Mouse (Mus musculus) hindbrain, embryonic 14.5 days (tissue): ENCODE results near the gene Itgb8. TPM values are rescaled to one million over a fixed set of nuclear protein-coding genes. Genes with fewer than 3 reads are reported as not detected.

Experiments used
- ATAC-seq: fragments of 200-750 bp; cut with Nextera tagmentation; 2 replicates; pipeline ENCODE4 v1.8.0; 2017; ENCODE audit warnings: moderate number of reproducible peaks, mild to moderate bottlenecking, moderate TSS enrichment, moderate library complexity; ENCODE audit not compliant: low FRiP score
- DNase-seq: peaks from one replicate; pipeline ENCODE4 v3.0.0-alpha.2; 2015; ENCODE audit warnings: low spot score
- H3K27ac ChIP-seq: fragments of 300-500 bp; sonication (generic); 2 replicates; pipeline ENCODE4 v1.5.1; 2014; ENCODE audit warnings: mild to moderate bottlenecking, moderate library complexity
- H3K27me3 ChIP-seq: fragments of 300-500 bp; sonication (generic); 2 replicates; pipeline ENCODE4 v1.6.1; 2014; ENCODE audit warnings: mild to moderate bottlenecking, low read length, mixed read lengths; ENCODE audit not compliant: control insufficient read depth, insufficient read depth
- H3K36me3 ChIP-seq: fragments of 300-500 bp; sonication (generic); replicated peaks from 2 replicates; pipeline ENCODE4 v1.6.1; 2014; ENCODE audit not compliant: control insufficient read depth, insufficient read depth
- H3K4me1 ChIP-seq: fragments of 300-500 bp; sonication (generic); replicated peaks from 2 replicates; pipeline ENCODE4 v1.6.1; 2014; ENCODE audit warnings: antibody characterized with exemption, low read length, mixed read lengths; ENCODE audit not compliant: control insufficient read depth, insufficient read depth
- H3K4me2 ChIP-seq: fragments of 300-500 bp; sonication (generic); replicated peaks from 2 replicates; pipeline ENCODE4 v1.6.1; 2014; ENCODE audit warnings: mild to moderate bottlenecking, moderate library complexity
- H3K4me3 ChIP-seq: fragments of 300-500 bp; sonication (generic); replicated peaks from 2 replicates; pipeline ENCODE4 v1.5.1; 2014; ENCODE audit warnings: mild to moderate bottlenecking, low read length
- H3K9ac ChIP-seq: fragments of 300-500 bp; sonication (generic); 2 replicates; pipeline ENCODE4 v1.6.1; 2014
- H3K9me3 ChIP-seq: fragments of 300-500 bp; sonication (generic); 2 replicates; pipeline ENCODE4 v1.6.1; 2016; ENCODE audit warnings: low read length; ENCODE audit not compliant: control insufficient read depth
- WGBS: fragments of 180-500 bp; shearing (Covaris S2); extraction: QIAGEN DNeasy Blood & Tissue Kit; methylation state at CpG from one replicate; pipeline ENCODE4 v1.1.7; 2014; 5-methylcytosine and 5-hydroxymethylcytosine counted together
- polyA plus RNA-seq: library from polyadenylated mRNA; unstranded; fragments of >200 nt; fragmentation: Nextera tagmentation; extraction: Ambion mirVana; gene quantifications from 2 replicates; pipeline ENCODE4 v1.2.1, GENCODE M21; 2014

The Itgb8 gene
- polyA plus RNA-seq, 1 experiment from 2014 or later: 15.1 TPM

DNA sequence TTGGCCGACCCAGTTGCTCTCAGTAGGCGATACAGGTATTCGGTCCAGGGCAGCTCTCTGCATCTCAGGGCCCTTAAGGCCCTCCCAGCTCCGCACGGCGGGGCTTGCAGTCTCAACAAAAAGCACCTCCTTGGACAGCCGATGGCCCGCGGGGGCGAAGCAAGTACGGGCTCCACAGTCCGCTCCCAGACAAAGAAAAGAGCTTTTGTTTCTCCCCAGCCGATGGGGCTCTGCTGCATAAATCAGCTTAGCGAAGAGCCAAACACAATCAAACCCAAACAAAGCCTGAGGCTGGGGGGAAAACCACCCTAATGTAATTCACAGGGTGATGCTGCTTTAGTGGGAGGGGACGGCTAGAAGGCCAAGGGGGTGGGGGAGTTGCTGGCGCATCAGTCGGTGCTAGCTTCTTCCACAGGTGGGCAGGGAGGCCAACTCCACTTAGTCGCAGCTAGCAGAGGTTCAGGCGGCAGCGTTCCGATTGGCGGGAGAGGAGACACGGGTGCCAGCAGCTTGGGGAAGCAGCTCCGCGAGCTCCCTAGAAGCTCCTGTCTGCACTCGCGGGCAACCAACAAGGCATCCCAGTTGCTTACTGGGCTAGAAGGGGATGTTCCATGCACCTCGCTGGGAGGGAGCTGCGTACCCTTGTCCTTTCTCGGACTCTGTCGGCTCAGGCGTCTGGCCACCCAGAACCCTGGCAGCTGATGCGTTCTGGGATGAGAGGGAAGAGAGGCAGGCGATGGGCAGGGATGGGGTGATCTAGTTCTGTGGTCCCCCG, 494 bp downstream of the Itgb8 start:
- DNase-seq (peak; percentile 77), ATAC-seq (peak; percentile 85)
- Histone ChIP-seq H3K9ac (peak overlapping the region; percentile 88), H3K27ac (peak overlapping the region; percentile 92), H3K27me3 (no peaks in the 10 kb centered on the region), H3K4me3 (peak overlapping the region; percentile 72), H3K4me1 (peaks cover 25% of the 10 kb centered on the region), H3K4me2 (peak overlapping the region; percentile 90), H3K9me3 (no peaks in the 10 kb centered on the region), H3K36me3 (no peaks in the 10 kb centered on the region)
- under 1% methylated on average over 35 of the region's 35 CpGs for WGBS

DNA sequence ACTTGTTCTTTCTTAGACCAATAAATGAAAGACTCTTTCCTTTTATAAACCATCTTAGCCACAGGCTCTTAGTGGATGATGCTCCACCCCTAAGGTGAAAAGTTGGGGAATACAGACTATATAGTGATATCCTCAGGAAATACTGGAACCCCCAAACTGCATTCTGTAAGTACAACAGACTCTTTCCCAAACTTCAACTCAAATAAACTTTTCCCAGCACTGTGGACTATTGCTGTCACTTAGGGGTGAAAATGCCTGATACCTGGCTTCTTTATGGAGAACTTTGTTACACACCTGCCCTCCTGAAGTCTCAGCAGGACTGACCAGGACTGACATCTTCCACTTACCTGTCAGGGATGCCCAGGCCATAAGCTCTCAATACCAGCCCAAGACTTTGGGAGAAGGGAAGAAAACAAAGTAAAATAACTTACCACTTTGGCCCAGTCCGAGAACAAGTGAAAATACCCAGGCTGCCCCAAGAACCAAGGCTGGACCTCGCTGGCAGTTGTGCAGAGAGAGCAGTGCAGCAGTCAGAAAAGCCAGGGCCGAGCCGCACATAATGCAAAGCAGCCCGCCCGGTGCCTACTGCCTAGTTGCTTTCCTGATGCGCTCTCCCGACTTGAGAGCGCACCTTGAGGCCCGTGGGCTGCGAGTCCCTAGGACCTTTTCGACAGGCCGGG, 1.2 kb downstream of the Itgb8 start:
- ATAC-seq (peak; percentile 46), DNase-seq (peak; percentile 32)
- peak overlapping the region; percentile 92 for H3K27ac ChIP-seq
- peak overlapping the region; percentile 90 for H3K4me2 ChIP-seq
- H3K9me3 ChIP-seq: no peaks in the 10 kb centered on the region
- H3K9ac ChIP-seq: peak overlapping the region; percentile 88
- peaks cover 25% of the 10 kb centered on the region for H3K4me1 ChIP-seq
- WGBS: under 1% methylated on average over 13 of the region's 13 CpGs
- no peaks in the 10 kb centered on the region for H3K36me3 ChIP-seq
- H3K4me3 ChIP-seq: peak overlapping the region; percentile 72
- no peaks in the 10 kb centered on the region for H3K27me3 ChIP-seq

DNA sequence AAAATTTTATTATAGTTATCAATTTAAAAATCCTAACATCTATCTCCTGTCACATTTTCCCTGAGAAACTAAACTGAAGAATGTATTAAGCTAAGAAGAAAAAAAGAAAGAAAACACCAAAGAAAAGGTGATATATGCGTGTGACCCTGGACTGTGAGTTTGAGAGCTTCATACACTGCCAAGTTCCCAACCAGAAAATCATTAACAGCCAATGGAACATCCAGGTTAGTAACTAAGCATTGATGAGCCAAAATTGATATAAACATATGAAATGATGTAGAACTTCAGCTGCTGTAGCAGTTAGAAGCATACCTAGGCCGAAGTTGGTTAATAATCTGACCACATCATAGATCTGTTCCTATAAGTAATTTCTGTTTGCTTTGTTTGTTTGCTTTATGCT, 6.8 kb downstream of the Itgb8 start:
- Histone ChIP-seq H3K27me3 (no peaks in the 10 kb centered on the region), H3K4me3 (no peak overlapping the region), H3K9me3 (no peaks in the 10 kb centered on the region), H3K9ac (no peak overlapping the region), H3K27ac (no peak overlapping the region), H3K4me2 (no peak overlapping the region), H3K4me1 (peaks cover 10% of the 10 kb centered on the region), H3K36me3 (no peaks in the 10 kb centered on the region)
- WGBS: 88% methylated on average over 2 of the region's 2 CpGs
- ATAC-seq (no peak), DNase-seq (no peak)

DNA sequence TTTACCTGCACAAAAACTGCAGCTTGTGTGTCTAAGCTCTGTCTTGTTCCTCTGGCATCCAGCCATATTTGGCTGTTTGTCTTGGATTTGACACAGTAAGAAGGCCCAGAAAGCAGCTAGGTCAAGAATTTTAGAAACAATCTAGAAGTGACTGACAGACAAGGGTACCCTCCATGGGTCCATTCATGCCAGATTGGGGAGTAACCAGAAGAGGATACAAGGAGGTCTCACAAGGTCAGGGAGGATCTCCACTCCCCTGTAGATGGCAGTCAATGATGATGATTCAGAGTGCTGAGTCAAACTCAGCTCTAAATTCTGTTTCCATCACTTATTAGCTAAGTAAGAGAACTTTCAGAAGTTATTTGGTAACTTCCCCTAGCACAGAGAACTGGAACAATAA, 8.2 kb downstream of the Itgb8 start:
- H3K36me3 ChIP-seq: no peaks in the 10 kb centered on the region
- H3K4me2 ChIP-seq: no peak overlapping the region
- H3K9me3 ChIP-seq: no peaks in the 10 kb centered on the region
- H3K4me1 ChIP-seq: peaks cover 9% of the 10 kb centered on the region; the same call in 1 of the 2 replicates
- H3K27ac ChIP-seq: no peak overlapping the region
- H3K27me3 ChIP-seq: no peaks in the 10 kb centered on the region
- DNase-seq (no peak), ATAC-seq (no peak)
- H3K9ac ChIP-seq: no peak overlapping the region
- no peak overlapping the region for H3K4me3 ChIP-seq

DNA sequence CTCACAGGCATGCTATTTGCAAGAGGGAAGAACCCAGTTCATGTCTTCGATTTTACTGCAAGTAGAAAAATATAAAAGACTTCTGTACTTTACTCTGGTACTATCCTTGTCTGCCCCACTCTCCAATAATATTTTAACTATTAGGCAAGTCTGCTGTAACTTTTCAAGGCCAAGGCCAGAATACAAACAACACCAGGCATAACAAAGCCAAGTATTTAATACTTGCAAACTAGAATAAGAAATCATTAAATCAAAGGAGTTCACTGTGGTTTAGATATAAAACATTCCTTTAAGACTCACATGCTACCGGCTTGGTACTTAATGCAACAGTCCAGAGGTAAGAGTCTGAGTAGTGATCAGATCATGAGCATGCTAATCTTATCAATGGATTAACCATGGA, 9.0 kb downstream of the Itgb8 start:
- Histone ChIP-seq H3K27me3 (no peaks in the 10 kb centered on the region), H3K4me3 (no peak overlapping the region), H3K36me3 (no peaks in the 10 kb centered on the region), H3K4me1 (peaks cover 4% of the 10 kb centered on the region; the same call in 1 of the 2 replicates), H3K9ac (no peak overlapping the region), H3K27ac (no peak overlapping the region), H3K4me2 (no peak overlapping the region), H3K9me3 (no peaks in the 10 kb centered on the region)
- ATAC-seq: no peak
- DNase-seq: no peak
- 92% methylated on average over 2 of the region's 2 CpGs for WGBS

DNA sequence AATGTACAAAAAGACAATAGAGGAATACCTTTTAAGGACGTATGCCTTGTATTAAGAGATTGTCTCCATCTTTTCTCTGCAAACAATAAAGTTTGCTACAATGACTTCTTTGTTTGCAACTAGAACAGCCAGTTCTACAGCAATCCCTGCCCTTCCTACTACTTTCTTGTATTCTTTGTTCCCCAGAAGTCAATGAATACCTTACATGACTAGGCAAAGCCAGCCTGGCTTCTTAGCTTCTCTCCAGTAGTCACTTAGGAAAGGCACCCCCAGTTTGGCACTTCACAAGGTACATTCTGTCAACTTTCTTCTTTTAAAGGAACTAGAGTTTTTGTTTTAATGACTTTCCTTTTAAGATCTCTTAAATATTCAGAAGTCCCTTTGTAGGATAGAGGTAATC, 10.7 kb downstream of the Itgb8 start:
- ATAC-seq: no peak
- WGBS: 54% methylated on average over 1 of the region's 1 CpGs
- Histone ChIP-seq H3K27me3 (no peaks in the 10 kb centered on the region), H3K9ac (no peak overlapping the region), H3K4me1 (no peaks in the 10 kb centered on the region), H3K9me3 (no peaks in the 10 kb centered on the region), H3K36me3 (no peaks in the 10 kb centered on the region), H3K27ac (no peak overlapping the region), H3K4me3 (no peak overlapping the region), H3K4me2 (no peak overlapping the region)
- DNase-seq: no peak

DNA sequence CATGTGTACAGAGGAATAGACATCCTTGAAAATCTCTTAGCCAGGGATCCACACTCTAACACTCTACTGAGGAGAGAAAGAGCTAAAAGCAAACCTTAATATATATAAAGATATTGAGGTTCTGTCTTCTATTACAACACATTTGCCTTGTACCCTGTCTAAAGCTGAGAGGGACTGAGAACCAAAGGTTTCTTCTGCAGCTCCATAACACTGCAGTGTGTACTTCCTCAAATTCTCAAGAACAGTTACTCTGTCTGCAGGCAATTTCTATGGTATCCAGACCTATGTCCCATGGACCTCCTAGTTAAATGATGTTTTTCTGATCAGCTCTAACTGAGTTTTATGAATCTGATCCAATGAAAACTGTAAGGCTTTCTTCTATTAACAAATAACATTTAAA, 13.9 kb downstream of the Itgb8 start:
- Histone ChIP-seq H3K27ac (no peak overlapping the region), H3K27me3 (no peaks in the 10 kb centered on the region), H3K9ac (no peak overlapping the region), H3K4me1 (no peaks in the 10 kb centered on the region), H3K4me2 (no peak overlapping the region), H3K36me3 (no peaks in the 10 kb centered on the region), H3K4me3 (no peak overlapping the region), H3K9me3 (no peaks in the 10 kb centered on the region)
- DNase-seq (no peak), ATAC-seq (no peak)

DNA sequence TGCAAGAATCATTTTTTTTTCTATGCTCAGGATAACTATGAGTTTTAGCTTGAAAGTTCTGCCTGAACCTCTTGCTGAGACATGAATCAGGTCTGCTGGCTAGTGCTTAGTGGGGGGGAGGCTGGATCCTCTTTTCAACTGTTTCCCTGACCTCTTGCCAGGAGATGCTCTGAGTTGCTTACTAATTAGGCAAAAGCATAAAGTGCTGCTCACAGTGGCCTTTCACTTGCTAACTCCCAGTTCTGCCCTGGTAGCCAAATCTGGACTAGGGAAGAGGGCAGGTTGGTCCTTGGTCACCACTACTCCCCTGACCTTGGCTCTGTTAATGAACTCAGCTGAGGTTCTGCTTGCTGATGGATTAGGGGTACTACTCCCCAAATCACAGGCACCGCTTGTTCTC, 19.2 kb downstream of the Itgb8 start:
- H3K27me3 ChIP-seq: no peaks in the 10 kb centered on the region
- no peaks in the 10 kb centered on the region for H3K4me1 ChIP-seq
- no peaks in the 10 kb centered on the region for H3K9me3 ChIP-seq
- no peak overlapping the region for H3K4me3 ChIP-seq
- ATAC-seq (peak; percentile 51; the same call in 1 of the 2 replicates), DNase-seq (no peak)
- no peak overlapping the region for H3K27ac ChIP-seq
- H3K36me3 ChIP-seq: no peaks in the 10 kb centered on the region
- H3K4me2 ChIP-seq: no peak overlapping the region
- H3K9ac ChIP-seq: no peak overlapping the region
- 85% methylated on average over 1 of the region's 1 CpGs for WGBS

DNA sequence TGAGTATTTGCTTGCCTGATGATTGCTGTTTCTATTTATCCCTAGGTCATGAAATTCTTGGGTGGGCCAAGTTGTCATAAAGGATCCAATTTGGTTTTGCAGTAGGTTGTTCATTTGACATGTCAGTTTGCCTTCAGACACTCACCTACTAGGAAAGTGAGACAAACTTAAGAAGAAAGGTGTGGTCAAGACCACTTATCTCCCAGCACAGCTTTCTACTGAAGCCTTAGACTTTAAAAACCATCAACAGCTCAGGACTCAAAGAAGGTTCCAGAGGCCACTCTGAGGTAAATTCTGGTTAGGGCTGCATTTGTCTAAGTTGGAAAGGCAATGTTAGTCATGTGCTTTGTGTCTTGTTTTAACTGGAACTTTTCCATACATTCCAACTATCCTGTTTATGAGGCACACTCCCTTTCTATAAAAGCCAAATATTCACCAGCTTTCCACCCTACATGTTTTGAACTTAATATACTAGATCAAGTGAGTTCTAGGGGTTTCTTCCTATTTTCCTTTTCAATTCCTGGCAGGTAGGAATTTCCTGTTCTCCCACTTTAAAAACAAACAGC, 20.8 kb downstream of the Itgb8 start:
- no peak overlapping the region for H3K4me3 ChIP-seq
- no peak for ATAC-seq

More for the DNA sequence above, 20.8 kb downstream of the Itgb8 start:
- Histone ChIP-seq H3K9me3 (no peaks in the 10 kb centered on the region), H3K27ac (no peak overlapping the region), H3K27me3 (no peaks in the 10 kb centered on the region), H3K36me3 (no peaks in the 10 kb centered on the region), H3K9ac (no peak overlapping the region), H3K4me1 (no peaks in the 10 kb centered on the region), H3K4me2 (no peak overlapping the region)
- no peak for DNase-seq
